Mouse (Mus musculus) mammary gland, adult 2 months (tissue): Measurements from ENCODE around the gene Dbt. TPM values are rescaled to one million over a fixed set of nuclear protein-coding genes. Genes with fewer than 3 reads are reported as not detected.

Source experiments
- polyA plus RNA-seq: library from polyadenylated mRNA; depleted of rRNA; stranded (reverse); fragments of >200 nt; gene quantifications from 2 replicates; pipeline ENCODE4 v1.2.3, GENCODE M21; 2012; ENCODE audit warnings: low replicate concordance; rRNA removed

Dbt gene
- 8.4 and 20.7 TPM in 2 replicates for polyA plus RNA-seq

DNA sequence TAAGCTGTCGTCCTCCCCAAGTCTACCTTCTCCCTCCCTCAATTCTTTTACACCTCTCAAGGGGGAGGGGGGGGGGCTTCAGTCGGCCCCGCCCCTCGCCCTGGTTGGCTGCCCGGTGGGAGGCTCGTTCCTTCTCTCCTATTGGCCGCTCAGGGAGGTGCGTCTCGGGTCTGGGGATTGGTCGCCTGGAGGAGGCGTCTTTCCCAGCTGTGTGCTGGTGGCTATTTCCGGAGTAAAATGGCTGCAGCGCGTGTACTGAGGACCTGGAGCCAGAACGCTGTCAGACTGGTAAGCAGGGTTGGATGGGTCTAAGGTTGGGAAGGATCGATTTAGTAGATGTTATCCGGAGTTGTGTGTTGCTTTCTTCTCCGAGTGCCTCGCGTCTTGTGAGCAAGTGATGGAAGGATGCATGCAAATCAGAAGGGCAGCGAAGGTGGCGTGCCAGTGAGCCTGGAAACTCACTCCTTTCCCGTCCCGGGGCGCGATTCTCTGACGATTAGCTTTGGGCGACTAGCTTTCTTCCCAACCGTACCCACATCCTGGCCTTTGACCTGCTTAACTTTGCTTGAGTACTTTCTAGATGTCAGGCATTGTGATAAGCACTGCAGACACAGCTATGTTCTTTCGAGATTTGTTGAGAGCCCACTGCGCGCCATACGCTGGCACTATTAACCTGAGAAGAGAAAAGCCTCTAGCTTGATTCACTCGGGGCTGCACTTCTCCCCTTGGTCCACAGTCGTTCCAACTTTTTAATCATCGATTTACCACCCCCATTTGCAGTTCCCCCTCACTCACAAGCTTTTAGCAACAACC is at the start of gene Dbt:
Gene Dbt (plus strand): TSS at position 167 of the 813 bp plus-strand sequence.

DNA sequence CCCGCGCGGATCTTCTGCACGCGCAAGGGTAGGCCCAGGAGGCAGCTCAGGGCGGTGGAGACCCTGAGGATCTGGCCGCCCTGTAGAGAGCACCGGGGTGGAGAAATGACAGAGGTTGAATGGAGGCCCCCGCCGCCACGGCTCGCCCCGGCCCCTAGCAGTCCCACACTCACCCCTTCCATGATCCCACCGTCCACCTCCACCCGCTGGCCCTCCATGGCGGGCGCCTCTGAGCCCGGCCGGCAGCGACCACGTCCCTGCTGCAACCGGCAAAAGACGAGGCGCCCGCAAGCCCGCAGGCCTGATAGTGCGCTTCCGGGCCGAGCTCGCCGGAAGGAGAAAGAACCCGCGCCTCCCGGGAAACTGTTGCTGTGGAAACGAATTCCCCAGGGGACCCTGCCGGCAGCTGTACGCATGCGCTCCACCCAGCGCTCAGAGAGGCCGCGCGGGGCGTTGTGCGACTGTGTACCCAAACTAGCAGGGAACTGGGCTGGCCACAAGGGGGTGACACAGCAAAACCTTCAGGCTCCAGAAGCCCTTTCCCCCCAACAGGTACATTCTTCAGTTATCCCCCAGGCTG is 5.0 kb upstream of the Dbt start, which contains the start of gene Rtca:
Gene Rtca (minus strand): TSS at position 437 of the 580 bp plus-strand sequence.

DNA sequence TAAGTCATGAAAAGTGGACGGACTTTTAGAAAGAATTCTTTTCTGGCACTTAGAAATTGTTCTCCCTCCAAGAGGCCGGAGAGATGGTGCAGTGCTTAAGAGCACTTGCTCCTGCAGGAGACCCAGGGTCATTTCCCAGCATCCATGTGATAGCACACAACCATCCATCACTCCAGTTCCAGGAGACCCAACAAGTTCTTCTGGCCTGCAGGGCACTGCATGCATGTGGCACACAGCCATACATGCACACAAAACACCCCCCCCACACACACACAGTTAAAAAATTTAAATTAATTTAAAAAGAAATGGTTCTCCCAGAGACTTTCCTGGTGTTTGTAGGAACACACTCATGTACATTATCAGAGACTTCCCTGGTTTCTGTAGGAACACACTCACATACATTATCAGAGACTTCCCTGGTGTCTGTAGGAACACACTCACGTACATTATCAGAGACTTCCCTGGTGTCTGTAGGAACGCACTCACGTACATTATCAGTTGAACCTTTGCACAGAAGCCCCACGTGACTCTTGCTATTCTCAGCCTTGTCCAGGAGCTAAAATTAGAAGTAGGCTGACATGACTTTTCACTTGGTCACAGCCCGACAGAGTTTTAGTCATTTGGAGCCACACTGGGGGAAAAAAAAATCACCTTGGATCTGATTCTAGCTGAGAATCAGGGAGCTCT is 49.7 kb downstream of the Dbt start, which contains the start of gene Lrrc39:
Gene Lrrc39 (plus strand): TSS at position 566 of the 687 bp plus-strand sequence.

DNA sequence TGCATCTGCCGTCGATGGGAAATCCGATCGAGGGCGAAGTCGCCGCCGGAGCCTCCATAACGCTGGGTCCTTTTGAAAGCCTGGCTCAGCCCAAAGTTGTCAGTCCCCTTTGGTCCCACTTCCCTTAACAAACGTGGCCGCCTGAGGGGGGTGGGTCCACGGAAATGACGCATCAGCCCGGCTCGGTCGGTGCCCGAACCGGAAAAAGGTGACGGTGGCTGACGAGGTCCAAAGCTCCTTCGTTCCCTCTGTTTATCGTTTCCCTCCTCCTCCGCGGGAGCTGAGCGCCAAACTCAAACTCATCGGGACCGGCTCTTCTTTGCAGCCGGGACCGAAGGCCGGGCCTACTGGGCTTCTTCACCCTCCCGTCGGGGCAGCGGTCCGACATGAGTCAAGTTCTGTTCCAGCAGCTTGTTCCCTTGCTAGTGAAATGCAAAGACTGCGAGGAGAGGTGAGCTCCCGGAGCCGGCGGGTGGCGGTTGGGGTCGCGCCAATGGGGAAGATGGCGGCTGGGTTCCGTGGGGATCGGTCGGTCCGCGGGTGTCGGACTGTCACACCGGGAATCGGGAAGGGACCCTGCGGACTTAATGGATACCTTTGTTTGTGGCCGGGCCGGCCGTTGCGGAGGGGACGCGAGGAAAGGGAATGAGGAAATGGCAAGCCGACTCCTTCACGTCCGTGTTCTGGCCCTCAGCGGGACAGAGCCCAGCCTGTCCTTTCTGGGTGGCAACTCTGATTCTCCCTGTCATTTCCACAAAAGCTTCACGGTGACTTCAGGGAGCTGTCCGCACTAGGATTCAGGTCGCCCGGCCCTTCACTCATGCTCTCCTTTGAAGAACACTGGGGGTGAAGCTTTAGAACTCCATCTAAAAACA is 82.1 kb downstream of the Dbt start, which contains the start of gene Sass6:
Gene Sass6 (plus strand): TSS at position 255 of the 875 bp plus-strand sequence.

Other genes with a start within 250 kb of the Dbt start
- gene Cdc14a, start 89.0 kb upstream of the Dbt start, polyA plus RNA-seq, result 4.5 and 8.8 TPM in 2 replicates
- gene Rtca, start 4.9 kb upstream of the Dbt start, polyA plus RNA-seq, result 19.5 and 31.3 TPM in 2 replicates
- gene Lrrc39, start 49.9 kb downstream of the Dbt start, polyA plus RNA-seq, result 2.3 and 16.0 TPM in 2 replicates
- gene Sass6, start 81.9 kb downstream of the Dbt start, polyA plus RNA-seq, result 0.80 and 2.1 TPM in 2 replicates
- 3.7 and 7.0 TPM in 2 replicates for gene Trmt13, start 101.5 kb downstream of the Dbt start, polyA plus RNA-seq
- 13.4 and 30.2 TPM in 2 replicates for gene Mfsd14a, start 149.6 kb downstream of the Dbt start, polyA plus RNA-seq
- gene Gm43191, start 168.2 kb downstream of the Dbt start, polyA plus RNA-seq, result not detected in 2 replicates
- gene Slc35a3, start 199.8 kb downstream of the Dbt start, polyA plus RNA-seq, result 2.4 and 8.9 TPM in 2 replicates